Mouse (Mus musculus): ENCODE results near the gene Defb43. TPM values are rescaled to one million over a fixed set of nuclear protein-coding genes. Genes with fewer than 3 reads are reported as not detected.

Defb43 gene
- polyA plus RNA-seq, 1 experiment from 2014 or later: not detected

GRCm38 (mm10) chr14:63013082-63013481 is 1.5 kb downstream of the Defb43 start:
- no peak overlapping the region for H3K4me3 ChIP-seq
- no peaks in the 10 kb centered on the region for H3K9me3 ChIP-seq
- H3K36me3 ChIP-seq: no peaks in the 10 kb centered on the region
- H3K4me2 ChIP-seq (replicated peaks): no peak overlapping the region
- WGBS: 84% methylated on average over 4 of the region's 4 CpGs
- H3K4me1 ChIP-seq: no peaks in the 10 kb centered on the region
- H3K27me3 ChIP-seq: no peaks in the 10 kb centered on the region
- no peak overlapping the region for H3K9ac ChIP-seq (replicated peaks)
- no peak overlapping the region for H3K27ac ChIP-seq (replicated peaks)
- no peak for ATAC-seq (ENCODE audit: low FRiP score, low read depth)

DNA sequence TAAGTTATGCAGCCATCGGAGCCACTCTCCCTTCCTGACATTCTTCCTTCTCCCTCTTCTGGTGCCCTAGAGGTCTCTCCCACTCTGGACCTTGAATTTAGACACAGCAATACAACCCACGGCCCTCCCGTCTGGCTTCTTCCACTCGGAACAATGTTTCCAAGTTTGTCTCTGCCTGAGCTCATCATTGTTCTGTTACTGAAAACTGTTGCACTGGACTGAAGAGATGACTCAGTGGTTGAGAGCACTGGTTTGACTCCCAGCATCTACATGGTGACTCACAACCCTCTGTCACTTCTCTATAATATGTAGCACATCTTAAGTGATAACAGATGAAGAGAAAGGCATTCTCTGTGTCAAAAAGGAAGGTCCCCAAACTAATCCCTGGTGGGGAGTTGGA is 3.1 kb downstream of the Defb43 start:
- no peak for ATAC-seq (ENCODE audit: low FRiP score, low read depth)
- no peaks in the 10 kb centered on the region for H3K9me3 ChIP-seq
- H3K4me1 ChIP-seq: no peaks in the 10 kb centered on the region

GRCm38 (mm10) chr14:63020524-63021156 is 9.1 kb downstream of the Defb43 start:
- Histone ChIP-seq H3K36me3 (no peaks in the 10 kb centered on the region), H3K9me3 (no peaks in the 10 kb centered on the region), H3K27me3 (no peaks in the 10 kb centered on the region), H3K9ac (replicated peaks) (no peak overlapping the region), H3K4me3 (no peak overlapping the region), H3K4me1 (no peaks in the 10 kb centered on the region), H3K27ac (replicated peaks) (no peak overlapping the region), H3K4me2 (replicated peaks) (no peak overlapping the region)
- ATAC-seq (ENCODE audit: low FRiP score, low read depth): no peak
- 61% methylated on average over 6 of the region's 6 CpGs for WGBS

More for the DNA sequence above, 3.1 kb downstream of the Defb43 start:
- WGBS: 86% methylated on average over 4 of the region's 4 CpGs
- Histone ChIP-seq H3K9ac (replicated peaks) (no peak overlapping the region), H3K27me3 (no peaks in the 10 kb centered on the region), H3K4me3 (no peak overlapping the region), H3K36me3 (no peaks in the 10 kb centered on the region), H3K4me2 (replicated peaks) (no peak overlapping the region), H3K27ac (replicated peaks) (no peak overlapping the region)

- ATAC-seq (ENCODE audit: low FRiP score, low read depth): no peak
- no peaks in the 10 kb centered on the region for H3K36me3 ChIP-seq
- no peaks in the 10 kb centered on the region for H3K27me3 ChIP-seq
- H3K9me3 ChIP-seq: no peaks in the 10 kb centered on the region
- 78% methylated on average over 3 of the region's 3 CpGs for WGBS
- H3K27ac ChIP-seq (replicated peaks): no peak within 1 kb of the TSS
- H3K9ac ChIP-seq (replicated peaks): no peak within 1 kb of the TSS
- no peak within 1 kb of the TSS for H3K4me2 ChIP-seq (replicated peaks)
- no peak within 1 kb of the TSS for H3K4me3 ChIP-seq
- no peaks in the 10 kb centered on the region for H3K4me1 ChIP-seq
Observed at GRCm38 (mm10) chr14:63046691-63047090, 35.1 kb downstream of the Defb43 start, which contains the start of gene Defb42. TSS of gene Defb42 (plus strand) at chr14:63046991.

DNA sequence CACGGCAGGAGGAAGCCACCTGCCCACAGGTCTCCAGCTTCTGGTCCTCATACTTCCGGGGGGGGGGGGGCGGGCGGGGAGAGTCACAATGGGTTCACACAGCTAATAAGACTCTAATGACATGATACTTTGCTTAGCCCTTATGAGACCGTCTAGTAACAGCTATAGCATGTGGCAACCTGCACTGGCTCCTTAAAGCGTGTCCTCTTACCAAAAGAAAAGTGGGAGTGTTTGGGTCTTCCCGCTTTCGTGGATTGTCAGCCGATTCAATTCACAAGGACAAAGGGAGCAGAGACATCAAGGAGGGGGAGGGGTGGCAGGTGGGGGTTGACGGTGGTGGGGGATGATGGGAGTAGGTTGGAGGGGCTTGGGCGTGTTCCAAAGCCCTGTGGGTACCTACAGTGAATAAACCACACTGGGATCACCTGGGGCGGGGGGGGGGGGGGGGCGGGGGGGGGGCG is 38.4 kb downstream of the Defb43 start, which contains the start of gene Defb30:
Gene Defb30, minus strand, starts transcription at position 51 of the 461 bp plus-strand sequence.
- WGBS: 66% methylated on average over 11 of the region's 14 CpGs
- no peaks in the 10 kb centered on the region for H3K36me3 ChIP-seq
- no peak within 1 kb of the TSS for H3K27ac ChIP-seq (replicated peaks)
- H3K4me2 ChIP-seq (replicated peaks): no peak within 1 kb of the TSS
- no peak within 1 kb of the TSS for H3K9ac ChIP-seq (replicated peaks)
- no peak for ATAC-seq (ENCODE audit: low FRiP score, low read depth)
- no peaks in the 10 kb centered on the region for H3K9me3 ChIP-seq
- H3K4me1 ChIP-seq: peaks cover 3% of the 10 kb centered on the region; the same call in 1 of the 2 replicates
- H3K27me3 ChIP-seq: no peaks in the 10 kb centered on the region
- H3K4me3 ChIP-seq: no peak within 1 kb of the TSS

DNA sequence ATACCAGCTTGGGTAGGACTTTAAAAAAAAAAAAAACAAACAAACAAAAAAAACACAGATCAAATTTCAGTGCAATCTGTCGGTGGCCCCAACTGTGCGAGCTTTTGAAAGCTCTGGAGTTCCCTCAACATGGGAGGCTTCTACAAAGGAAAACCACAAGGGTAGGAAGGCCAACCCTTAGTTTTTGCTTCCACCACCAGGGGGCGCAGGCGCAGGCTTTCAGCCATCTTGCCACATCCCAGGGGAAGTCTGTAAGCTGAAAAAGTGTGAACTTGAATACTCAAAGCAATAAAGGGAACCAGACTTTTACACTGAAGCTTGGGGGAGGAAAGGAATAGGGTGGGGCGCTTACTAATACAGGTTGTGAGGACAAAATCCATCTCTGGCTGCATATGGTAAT is 39.2 kb downstream of the Defb43 start:
- Histone ChIP-seq H3K9ac (replicated peaks) (no peak overlapping the region), H3K4me1 (peaks cover 4% of the 10 kb centered on the region; the same call in 1 of the 2 replicates), H3K4me2 (replicated peaks) (no peak overlapping the region), H3K27me3 (no peaks in the 10 kb centered on the region), H3K9me3 (no peaks in the 10 kb centered on the region), H3K4me3 (no peak overlapping the region), H3K36me3 (no peaks in the 10 kb centered on the region), H3K27ac (replicated peaks) (no peak overlapping the region)
- 40% methylated on average over 5 of the region's 5 CpGs for WGBS
- no peak for ATAC-seq (ENCODE audit: low FRiP score, low read depth)

DNA sequence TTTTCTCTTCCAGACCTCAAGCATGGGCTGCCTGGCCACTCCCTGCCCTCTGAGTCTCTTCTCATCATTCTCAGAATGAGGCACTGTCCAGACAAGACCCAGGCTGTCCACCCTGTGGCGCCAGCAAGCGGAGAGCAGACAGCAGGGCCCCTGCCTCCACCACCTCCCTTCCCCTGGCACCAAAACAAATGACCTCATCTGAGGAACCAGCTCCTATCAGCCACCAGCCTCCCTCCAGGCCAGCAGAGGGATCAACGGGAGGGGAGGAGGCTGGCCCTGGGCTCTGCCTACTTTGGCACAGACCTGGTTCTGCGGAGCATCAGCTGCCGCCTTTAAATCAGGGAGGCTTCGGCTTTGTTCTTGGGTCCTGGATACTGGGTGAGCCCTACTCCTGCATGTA is 43.2 kb downstream of the Defb43 start:
- peaks cover 4% of the 10 kb centered on the region; the same call in 1 of the 2 replicates for H3K4me1 ChIP-seq
- WGBS: 47% methylated on average over 6 of the region's 6 CpGs
- no peaks in the 10 kb centered on the region for H3K9me3 ChIP-seq
- no peaks in the 10 kb centered on the region for H3K36me3 ChIP-seq
- H3K4me2 ChIP-seq (replicated peaks): no peak overlapping the region
- H3K9ac ChIP-seq (replicated peaks): no peak overlapping the region
- H3K4me3 ChIP-seq: no peak overlapping the region
- no peaks in the 10 kb centered on the region for H3K27me3 ChIP-seq
- H3K27ac ChIP-seq (replicated peaks): no peak overlapping the region
- ATAC-seq (ENCODE audit: low FRiP score, low read depth): no peak

DNA sequence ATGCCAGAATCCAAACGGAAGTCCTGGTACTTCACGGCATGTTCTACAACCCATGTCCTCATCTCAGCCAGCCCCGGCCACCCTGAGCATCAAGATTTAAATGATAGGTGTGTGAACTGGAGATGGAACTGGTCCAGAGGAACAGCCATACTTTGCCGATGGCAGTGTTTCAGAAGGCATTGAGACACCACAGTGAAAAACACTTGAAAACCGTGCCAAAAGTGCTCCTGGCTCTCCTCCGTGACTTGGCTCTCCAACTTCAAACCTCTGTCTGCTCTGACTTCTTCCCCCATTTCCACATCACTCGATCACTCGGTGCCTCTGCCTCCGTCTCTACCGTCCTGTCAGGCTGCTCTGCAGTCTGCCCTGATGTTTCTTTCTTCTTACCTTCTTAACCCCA is 48.8 kb downstream of the Defb43 start:
- no peaks in the 10 kb centered on the region for H3K9me3 ChIP-seq
- H3K27me3 ChIP-seq: no peaks in the 10 kb centered on the region
- no peaks in the 10 kb centered on the region for H3K36me3 ChIP-seq
- no peak overlapping the region for H3K4me3 ChIP-seq
- 80% methylated on average over 10 of the region's 10 CpGs for WGBS
- ATAC-seq (ENCODE audit: low FRiP score, low read depth): no peak
- no peak overlapping the region for H3K27ac ChIP-seq (replicated peaks)
- no peak overlapping the region for H3K9ac ChIP-seq (replicated peaks)
- no peak overlapping the region for H3K4me2 ChIP-seq (replicated peaks)
- no peaks in the 10 kb centered on the region for H3K4me1 ChIP-seq

GRCm38 (mm10) chr14:63062184-63062583 is 50.6 kb downstream of the Defb43 start:
- Histone ChIP-seq H3K4me3 (no peak overlapping the region), H3K9ac (replicated peaks) (no peak overlapping the region), H3K36me3 (no peaks in the 10 kb centered on the region), H3K4me1 (no peaks in the 10 kb centered on the region), H3K27me3 (no peaks in the 10 kb centered on the region), H3K27ac (replicated peaks) (no peak overlapping the region), H3K9me3 (no peaks in the 10 kb centered on the region), H3K4me2 (replicated peaks) (no peak overlapping the region)
- 93% methylated on average over 2 of the region's 2 CpGs for WGBS
- ATAC-seq (ENCODE audit: low FRiP score, low read depth): no peak

DNA sequence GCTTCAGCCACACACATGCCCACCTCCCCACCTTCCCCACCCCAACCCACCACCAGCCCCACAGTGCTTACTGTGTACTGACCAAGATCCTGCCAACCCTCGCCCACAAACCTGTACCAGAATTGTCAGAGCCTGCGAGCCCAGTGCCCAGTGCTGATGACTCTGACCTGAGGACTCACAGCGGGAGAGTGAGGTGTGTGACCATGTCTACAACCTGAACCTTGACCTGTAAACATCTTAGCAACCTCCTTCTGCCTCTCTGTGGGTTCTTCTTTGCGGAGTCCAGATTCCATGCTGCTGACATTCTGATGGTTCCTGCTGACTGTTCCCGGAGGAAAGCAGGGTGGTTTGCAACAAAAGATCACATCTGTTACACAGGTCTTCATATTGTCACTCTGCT is 53.8 kb downstream of the Defb43 start:
- 80% methylated on average over 5 of the region's 5 CpGs for WGBS

DNA sequence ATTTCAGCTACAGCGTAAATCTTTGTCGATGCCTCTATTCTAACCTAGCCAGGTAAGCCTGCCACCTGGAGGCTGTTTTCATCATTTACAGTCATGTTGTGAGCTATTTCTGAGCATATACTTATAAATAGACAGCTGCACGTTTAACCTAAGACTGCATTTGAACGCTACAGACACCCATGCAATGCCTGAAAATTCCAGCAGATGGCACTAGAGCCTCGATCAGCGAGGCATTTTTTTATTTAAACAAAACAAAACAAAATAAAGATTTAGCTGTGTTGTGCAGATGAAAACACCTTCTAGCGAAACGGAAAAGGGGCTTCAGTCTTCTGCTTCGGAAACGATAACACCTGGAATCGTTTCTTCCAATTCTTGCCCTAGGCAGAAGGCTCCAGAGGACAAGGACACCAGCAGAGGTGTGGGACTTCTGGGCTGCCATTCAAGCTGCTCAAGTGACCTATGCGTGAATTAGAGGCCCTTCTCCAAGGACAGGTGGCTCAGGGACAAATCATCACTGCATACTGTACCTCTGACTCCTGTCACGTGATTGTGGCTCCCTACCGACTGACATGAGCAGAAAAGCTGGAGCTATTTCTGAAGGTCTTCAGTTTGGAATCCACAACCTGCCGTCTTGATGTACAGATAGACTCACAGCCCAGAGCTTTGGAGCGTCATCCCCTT is 55.2 kb downstream of the Defb43 start:
- Histone ChIP-seq H3K4me3 (no peak overlapping the region), H3K9me3 (no peaks in the 10 kb centered on the region), H3K4me1 (no peaks in the 10 kb centered on the region), H3K27ac (replicated peaks) (no peak overlapping the region), H3K4me2 (replicated peaks) (no peak overlapping the region), H3K36me3 (no peaks in the 10 kb centered on the region), H3K27me3 (no peaks in the 10 kb centered on the region), H3K9ac (replicated peaks) (no peak overlapping the region)
- WGBS: 34% methylated on average over 16 of the region's 16 CpGs
- ATAC-seq (ENCODE audit: low FRiP score, low read depth): no peak

More for the DNA sequence above, 53.8 kb downstream of the Defb43 start:
- no peaks in the 10 kb centered on the region for H3K9me3 ChIP-seq
- H3K4me2 ChIP-seq (replicated peaks): no peak overlapping the region
- H3K27me3 ChIP-seq: no peaks in the 10 kb centered on the region
- H3K4me1 ChIP-seq: no peaks in the 10 kb centered on the region
- no peak overlapping the region for H3K4me3 ChIP-seq
- H3K27ac ChIP-seq (replicated peaks): no peak overlapping the region
- H3K36me3 ChIP-seq: no peaks in the 10 kb centered on the region
- no peak for ATAC-seq (ENCODE audit: low FRiP score, low read depth)
- H3K9ac ChIP-seq (replicated peaks): no peak overlapping the region

Data from midbrain, embryonic 12.5 days (tissue).